Mouse (Mus musculus) gastrocnemius, postnatal 4 days (tissue): ENCODE measurements at regions not wholly inside any gene's neighbourhood (a gene's known extent, or its start where the extent isn't known, plus 50 kb on each side); places are given as distances from the start of the nearest gene placed in this dataset.

Source experiments
- DNase-seq, 2 experiments: peaks; one replicate each; pipeline ENCODE4 v3.0.0; 2021 to 2022; ENCODE audit warnings: low spot score in 2 of 2, mixed read lengths in 2 of 2

DNA sequence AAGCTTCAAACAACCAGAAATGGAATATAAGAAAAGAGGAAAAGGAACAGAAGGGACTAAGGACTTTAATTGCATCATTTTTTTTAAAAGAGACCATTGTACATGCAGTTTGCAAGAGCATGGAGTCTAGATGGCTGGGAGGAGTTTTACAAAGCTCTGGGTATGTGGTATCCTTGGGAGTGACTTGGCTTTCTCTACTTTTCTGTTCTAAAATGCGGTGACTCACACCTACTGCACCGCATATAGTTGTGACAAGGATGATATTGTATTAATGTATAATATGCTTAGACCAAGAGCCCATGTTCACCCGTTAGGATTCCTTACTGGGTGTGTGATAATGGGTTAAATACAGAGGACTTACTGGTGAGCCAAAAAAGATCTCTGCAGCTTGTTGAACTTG is 212.5 kb upstream of the Ccdc122 start:
- DNase-seq: no peak

DNA sequence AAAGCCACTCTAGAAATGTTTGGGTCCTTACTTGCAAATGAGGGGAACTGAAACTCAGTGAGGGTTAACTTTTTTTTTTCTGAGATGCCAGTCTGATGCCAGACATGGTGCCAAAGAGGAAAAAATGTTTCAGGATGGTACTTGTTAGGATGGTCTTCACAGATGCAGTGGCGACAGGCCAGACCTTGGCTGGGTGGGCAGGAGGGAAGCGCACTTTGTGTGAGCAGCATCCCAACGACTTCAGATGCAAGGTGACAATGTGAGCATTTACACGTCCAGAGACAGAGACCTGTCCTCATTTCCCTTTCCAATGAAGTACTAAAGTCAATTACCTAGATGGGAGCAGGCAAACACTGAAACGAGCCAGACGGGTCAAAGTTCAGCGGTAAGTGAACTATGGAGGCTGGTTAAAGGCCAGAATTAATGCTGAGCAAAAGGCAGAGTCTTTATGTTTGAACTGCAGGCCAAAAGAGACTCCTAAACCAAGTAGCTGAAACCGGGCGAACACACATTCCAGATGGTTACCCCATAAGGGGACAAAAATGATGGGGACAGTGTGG is 213.7 kb upstream of the Ccdc122 start:
- DNase-seq: no peak

DNA sequence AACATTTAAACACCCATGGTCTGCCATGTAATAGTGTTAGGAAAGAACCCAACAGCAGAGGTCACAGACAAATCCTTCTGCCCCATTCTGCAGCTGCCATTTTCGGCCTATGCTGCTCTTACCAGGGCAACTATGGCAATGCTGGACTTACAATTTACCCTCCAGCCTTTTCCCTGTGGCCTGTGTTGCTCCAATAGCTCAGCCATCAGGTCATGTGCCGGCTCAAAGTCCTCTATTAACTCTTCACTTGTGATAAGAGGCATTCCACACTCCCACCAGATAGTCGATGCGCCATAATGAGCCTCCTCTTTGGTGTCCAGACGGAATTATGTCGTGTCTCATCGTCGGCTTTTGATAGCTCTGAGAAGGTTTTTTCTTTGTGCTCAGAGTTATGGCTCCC is 214.7 kb upstream of the Ccdc122 start:
- no peak for DNase-seq

DNA sequence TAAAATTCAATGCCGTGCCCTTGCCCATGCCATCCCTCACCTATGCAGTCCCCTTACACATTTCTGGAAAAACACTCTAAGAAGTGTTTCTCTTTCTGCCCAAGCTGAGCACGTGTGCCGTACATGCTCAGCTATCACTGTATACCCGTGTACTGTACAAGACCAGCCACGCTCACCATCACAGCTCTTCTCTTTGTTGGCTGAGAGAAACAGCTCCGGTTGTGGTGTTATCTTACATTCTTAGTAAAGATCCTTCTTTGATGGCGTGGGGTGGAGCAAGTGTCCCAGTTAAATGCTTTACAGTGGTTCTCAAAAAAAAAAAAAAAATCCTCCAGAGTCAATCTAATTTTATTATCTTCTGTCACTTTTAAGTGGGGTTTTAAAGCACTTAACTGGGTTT is 215.1 kb upstream of the Ccdc122 start:
- no peak for DNase-seq

DNA sequence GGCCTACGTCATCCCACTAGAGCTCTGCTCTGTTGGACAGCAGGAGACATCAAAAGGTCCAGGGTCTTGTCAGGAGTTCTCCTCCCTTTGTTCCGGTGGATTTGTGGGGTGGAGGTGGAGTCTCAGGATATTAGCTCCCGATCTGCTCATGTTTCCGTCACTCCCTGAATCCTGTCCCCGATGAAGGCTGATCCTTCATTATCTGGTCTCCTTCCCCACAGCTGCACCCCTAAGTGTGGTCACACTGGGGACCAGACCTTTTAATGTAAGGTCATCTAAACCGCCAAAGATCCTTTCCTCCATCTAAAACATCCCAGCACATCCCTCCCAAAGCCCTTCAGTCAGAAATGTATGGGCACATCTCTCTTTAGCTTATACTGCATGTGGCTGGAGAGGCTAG is 215.6 kb upstream of the Ccdc122 start:
- no peak for DNase-seq

DNA sequence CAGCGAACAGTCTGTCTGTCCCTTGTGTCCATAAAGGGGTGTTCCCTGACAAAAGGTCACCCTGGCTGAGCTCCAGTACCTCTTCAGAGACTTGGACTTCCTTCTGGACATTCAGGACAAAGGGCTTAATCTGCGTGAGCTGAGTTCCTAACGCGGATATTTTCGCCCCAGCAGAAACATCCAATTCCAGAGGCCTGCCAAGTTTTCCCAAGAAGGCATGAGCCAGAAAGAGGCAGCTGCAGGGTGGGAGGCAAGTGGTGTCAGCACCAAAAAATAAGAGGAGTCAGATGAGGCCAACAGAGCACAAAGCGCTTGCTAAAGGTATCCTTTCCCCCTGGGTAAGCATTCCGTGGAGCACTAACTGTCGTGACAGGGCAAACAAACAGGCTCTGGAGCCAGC is 216.9 kb upstream of the Ccdc122 start:
- DNase-seq: peak; percentile 52 to 79

DNA sequence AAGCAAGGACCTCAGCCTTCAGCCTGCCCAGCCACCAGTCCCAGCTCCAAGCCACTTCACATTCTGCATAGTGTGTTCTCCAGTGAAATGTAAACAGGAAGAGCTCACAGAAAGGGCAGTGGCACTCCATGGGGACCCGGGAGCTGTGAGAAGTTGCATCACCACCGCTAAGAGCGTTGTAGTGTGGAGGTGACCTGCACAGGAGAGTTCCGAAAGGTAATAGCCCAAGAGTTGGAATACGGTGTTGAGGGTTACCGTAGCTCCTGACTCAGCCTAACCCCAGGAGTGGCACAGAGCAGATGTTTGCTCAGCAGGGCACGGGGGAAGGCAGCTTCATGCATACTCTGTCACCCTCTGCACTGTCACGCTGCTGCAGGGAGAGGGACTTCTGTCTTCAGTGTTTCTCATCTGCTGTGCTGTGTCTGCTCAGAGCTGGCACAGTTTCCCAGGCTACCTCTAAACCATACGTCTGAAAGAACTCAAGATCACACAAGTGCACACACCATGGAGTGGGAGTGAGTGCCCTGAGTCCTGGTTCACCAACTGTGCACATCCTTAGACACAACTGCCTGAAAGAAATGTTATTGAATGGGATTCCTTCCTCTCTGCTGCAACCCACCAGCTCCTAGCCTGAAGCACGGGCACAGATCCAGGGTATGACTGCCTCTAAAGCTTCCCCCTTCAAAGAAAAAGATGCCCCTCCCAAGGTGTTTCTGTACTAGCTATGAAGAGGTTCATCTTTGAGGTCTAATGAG is 218.1 kb upstream of the Ccdc122 start:
- no peak for DNase-seq

DNA sequence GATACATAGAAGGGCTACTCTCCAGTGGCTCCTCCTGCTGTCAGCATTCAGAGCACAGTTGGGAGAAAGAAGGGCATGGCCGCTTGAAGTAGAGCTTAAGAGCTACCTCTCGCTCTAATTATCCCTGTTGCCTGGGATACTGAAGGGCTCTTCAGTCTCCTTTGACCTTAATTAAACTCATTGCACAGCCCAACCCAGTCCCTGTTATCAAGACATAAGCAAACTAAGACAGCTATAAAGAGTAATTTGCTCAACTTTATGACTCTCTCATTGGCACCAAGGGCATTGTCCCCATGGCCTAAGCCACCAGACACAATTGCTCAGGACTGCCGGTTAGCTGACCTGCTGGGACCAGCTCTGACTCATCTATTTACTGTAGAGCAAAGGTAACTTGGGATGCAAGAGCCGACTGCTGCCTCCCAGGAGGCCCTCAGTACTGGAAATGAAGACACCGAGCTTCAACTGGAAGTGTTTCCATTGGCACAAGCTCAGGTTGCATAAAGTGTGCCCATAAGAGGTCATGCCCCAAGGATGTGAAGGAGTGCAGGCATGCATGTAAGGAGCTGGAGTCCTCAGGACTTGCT is 219.3 kb upstream of the Ccdc122 start:
- no peak for DNase-seq

DNA sequence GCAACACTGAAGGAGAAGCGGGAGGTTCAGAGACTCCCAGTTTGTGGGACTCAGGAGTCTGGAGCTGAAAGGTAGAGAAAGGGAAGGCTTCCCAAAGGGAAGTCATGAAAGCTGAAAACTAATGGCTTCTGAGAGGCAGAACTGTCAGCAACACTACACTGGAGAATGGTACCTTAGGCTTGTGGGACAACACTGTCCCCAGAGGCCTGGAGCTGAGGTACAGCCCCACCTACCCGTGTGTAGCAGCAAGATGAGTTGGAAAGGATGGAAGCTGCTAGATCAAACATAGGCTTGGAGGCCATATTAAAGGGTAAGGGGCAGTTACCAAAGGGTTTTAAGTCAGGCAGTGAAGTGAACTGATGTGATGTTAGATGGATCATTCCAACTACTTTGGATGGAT is 219.9 kb upstream of the Ccdc122 start:
- no peak for DNase-seq

DNA sequence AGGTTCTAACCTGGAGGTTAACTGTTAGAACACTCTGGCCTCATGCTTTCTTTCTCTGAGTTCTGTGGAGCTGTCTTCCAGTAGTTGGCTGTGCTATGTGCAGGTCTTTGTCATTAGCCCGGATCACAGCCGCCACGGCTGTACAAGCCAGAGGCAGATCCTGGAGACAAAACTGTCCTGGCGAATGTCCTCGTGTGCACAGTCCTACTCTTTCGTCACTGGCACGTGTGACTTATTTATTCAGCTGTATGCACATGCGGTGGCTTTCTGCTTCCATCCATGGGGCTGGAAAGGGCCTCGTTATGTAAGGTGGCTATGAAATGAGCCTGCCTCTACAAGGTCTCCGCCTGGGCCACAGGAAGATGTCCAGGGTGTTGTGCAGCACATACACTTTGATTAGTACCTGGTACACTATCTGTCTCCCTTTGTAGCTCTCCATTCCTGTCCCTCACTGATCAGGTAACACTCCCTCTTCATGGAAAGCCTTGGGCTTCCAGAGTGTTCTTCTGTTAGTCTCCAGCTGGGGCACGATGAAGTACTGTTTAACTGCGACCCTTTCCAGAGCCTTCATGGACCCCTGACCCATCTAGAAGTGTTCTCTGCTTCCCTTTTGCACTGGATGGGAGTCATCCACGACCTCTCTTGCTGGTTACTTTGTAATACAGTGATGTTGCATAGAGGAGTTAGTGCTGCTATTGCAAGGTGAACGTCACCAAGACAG is 224.3 kb upstream of the Ccdc122 start:
- DNase-seq: no peak

DNA sequence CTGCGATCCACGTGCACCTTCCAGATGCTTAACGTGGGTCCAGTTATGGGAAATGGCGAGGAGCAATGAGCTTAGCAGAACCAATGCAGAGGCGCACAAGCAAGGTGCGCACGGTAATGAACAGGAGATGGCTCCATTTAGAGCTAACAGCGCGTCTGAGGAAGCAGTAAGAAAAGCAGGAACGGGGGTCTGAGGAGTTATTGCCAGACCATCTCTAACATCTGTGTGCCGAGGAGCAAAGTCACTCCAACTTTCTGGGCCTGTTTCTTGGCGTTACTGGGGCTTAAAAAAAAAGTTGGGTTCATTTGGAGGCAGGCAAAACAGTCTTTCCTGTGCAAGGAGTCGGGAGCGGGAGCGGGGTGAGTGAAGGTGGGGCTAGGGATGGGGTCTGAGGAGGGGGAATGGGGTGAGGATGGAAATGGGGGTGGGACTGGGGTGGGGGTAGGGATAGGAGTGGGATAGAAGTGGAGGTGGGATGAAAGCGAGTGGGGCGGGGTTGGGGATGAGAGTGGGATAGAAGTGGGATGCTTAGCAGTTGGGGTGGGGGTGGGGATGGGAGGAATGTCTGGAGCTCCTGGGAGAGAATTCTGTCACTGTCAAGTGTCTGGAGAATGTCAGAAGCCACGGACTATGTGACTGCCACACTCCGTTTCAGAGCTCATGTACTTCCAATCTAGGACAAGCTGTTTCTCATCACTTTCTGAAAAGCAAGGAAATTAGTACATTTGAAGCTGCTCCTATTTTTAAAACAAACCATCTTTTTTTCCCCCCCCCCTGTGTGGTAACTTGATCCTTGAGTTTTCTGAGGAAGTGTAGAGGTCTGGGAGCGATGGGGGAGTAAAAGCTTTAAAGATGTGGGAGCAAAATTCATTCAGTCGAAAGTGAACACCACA is 225.6 kb upstream of the Ccdc122 start:
- DNase-seq: no peak

DNA sequence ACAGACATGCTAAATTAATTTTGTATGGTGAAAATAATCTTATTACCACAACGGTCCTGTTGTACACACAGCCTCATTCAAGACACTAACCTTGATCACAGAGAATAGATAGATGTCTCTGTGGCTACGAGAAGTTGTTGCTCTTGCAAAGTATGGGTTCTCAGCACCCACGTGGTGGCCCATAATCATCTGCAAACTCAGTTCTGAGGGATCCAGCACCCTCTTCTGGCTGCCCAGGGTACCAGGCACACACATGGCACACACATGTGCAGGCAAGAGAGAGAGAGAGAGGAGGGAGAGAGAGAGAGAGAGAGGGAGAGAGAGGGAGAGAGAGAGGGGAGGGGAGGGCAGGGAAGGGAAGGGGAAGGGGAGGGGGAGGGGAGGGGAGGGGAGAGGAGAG is 226.5 kb upstream of the Ccdc122 start:
- no peak for DNase-seq

DNA sequence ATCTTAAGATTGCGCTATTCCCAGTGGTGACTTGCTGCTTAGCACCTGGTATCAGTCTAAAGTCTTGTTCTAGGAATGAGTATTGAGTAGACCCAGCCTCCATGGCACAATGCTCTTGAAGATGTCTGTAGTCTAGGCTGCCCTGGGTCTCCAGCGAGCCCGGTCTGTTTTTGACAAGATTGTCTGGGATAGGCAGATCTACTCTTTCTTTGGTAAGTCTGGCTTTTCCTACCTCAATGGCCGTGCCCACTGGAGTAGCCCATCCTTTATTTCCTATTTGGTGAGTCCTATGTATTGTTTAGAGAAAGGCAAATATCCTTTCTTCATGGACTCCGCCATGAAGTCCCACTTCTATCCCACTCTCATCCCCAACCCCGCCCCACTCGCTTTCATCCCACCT is 227.2 kb upstream of the Ccdc122 start:
- DNase-seq: no peak

DNA sequence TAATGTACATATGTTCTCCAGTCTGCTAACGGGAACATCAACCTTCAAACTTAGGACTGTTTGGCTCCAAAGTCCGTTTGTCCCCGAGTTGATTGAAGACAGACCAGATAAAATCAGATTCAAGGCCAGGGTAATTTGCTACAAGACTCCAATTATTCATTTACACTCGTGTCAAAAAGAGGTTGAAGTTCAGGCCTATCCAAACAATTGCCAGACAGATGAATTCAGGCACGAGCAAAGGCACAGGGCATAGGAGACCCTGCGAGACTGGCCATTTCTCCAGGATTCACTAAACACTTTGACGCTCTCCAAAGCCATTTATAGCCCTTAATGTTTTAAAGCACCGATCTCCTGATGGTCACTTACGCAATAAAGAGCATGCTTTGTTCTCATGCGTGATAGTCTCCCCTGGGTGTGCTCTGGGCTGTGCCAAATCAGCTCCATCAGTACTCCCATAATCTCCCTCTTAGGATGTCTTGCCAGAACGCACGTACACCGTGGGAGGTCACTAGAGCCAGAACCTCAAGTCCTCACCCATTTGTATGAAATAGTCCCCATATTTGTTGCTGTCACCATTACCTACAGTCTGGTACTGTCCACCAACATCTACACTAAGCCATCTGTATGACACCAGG is 231.3 kb upstream of the Ccdc122 start:
- no peak for DNase-seq

DNA sequence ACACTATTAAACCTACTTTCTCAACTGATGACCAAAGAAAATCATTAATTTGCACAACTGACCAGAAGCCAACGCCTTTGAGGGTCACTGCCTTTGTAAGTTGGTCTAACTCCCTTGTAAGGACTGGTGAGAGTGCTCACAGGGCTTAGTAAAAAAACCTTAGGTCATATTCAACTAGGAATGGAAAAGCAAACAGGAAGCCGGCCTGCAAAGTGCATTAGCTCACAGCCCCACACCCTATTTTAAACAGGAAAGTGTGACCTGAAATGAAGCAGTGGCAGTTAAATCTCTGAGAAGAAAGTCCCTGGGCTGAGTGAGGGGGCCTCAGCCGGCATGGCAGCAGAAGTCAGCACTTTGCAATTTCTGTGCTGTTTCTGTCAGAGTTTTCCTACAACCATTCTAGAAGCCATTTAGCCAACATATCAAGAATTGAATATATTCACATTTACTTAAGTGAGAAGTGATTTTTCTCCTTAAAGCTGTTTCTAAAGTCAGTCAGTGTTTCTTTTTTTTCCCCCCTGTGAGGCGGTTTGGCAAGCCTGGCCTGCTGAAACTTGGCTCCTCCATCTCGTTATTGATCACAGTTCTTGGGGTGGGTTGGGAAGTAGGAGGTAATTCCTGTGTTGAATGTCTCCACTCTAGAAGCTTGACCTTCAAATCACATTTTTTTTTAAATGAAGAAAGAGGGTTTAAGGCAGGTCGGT is 232.0 kb upstream of the Ccdc122 start:
- DNase-seq: no peak

DNA sequence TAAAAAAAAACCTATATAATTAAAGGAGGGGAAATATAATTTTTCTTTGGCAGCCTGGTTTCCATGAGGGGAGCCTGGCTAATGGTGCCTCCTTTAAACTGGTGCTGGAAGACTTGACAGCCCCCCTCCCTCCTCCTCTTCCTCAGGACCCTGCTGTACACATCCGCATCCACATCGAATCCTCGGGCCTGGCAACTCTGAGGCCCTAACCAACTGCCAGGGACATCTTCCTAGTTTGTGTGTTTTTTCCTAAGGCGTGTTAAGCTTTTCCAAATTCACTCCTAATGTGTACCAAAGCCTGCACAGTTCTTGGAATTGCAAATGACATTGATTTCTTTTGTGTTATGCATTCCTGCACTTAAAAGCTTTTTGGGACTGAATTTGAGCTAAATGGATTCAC is 236.4 kb upstream of the Ccdc122 start:
- DNase-seq: no peak

DNA sequence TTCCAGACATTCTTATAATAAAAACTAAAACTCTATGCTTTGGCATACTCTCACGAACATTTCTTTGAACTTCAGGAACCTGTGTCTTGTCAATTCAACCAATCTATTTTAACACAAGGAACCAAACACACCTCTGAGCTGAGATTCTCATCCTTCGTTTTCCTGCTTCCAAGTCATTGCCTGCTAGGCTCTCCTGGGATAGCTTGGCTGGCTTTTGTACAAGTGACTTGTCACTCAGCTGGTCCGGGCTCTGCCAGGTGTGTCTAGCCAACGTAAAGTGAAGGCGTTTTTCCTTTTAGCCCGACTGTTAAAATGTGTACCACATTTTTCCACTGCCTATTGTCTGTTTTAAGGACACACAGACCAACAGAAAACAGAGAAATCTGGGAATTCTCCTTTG is 236.8 kb upstream of the Ccdc122 start:
- no peak for DNase-seq

DNA sequence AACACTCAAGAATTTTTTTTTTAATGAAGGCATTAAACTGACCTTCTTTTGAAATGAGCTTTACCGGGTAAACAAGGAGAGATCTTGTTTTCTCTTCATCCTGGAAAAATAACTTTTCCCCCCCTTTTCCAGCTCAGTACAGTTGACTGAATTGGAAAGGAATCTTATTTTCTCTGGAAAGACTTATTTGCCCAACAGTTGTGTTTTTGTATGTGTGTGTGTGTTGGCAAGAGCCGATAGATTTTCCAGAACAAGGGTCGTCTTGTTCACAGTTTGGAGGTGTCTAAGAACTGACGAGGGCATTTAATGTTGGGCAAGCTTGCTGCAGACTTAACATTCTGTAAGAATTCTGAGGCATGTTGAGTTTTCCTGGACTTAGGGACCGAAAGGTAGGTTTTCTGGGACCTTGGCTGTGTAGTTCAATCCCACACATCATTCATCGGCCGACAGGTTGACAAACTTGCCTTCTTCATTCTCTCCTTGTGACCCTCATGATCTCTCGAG is 237.6 kb upstream of the Ccdc122 start:
- DNase-seq: no peak

DNA sequence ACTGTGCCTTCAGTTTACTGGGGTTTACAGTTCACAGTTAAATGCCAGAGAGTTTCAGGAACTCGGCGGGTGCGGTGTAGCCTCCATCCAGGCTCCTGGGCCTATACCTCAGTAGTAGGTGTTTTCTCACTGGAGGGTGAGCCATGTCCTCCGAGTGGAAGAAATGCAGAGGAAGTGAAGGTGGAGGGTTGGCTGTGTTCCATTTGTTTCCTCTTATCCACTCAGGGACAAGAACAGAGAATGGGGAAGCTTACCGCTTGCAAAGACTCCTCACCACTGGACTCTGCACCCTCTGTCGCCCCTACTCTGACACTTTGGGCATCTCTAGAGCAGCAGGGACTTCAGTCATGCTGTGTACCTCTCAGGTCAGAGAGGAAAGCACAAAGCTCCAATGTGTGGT is 238.1 kb upstream of the Ccdc122 start:
- DNase-seq: no peak

DNA sequence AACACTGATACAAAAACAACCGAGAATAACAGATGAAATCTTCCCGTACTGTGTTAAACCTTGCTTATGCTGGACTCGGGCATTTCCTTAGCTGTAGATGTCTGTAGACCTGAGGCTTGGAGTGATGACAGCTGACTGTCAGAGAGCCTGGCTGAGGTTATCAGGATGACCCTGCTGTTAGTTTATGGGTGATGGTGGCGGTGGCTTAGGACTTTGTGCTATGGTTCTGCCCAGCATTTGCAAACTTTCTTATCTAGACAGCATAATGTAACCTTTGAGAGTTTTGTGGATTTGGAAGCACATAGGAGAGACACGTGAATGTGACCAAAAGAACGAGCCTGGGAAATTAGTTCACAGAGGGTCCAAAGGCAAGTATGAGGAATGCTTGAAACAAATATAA is 239.1 kb upstream of the Ccdc122 start:
- DNase-seq: no peak
